Mouse (Mus musculus) CD8-positive naive resting alpha-beta T cell, adult 57 days (primary cell): Measurements from ENCODE around the gene Fam214a. TPM values are rescaled to one million over a fixed set of nuclear protein-coding genes. Genes with fewer than 3 reads are reported as not detected.

Experiments
- total RNA-seq: library from RNA; stranded (reverse); gene quantifications from one replicate; pipeline ENCODE4 v1.2.4, GENCODE M21; 2023

Gene Fam214a
- 64.8 TPM for total RNA-seq

DNA sequence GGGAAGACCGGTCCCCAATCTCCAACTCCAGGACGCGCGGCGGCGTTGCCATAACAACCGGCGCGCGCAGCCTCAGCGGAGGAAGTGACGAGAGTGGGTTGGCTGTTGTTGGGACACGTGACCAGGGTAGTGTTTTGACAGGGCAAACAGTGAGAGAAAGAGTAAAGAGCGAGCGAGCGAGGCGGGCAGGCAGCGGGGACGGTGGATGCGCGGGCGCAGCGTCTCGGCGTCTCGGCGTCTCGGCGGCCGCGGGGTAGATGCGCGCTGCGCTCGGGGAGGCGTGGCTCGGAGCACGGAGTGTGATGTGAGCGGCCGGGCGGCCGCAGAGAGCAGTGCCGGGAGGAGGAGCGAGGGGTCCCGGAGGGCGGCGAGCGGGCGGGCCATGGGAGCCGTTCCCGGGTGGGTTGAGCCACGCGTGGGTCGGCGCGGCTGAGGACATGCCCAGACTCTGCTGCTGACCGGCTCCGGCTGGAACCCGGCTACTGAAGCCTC is at the start of gene Fam214a:
TSS of gene Fam214a (plus strand) at position 129 of the 492 bp plus-strand sequence.

GRCm38 (mm10) chr9:75037451-75038356 is 85.0 kb downstream of the Fam214a start, which contains the start of gene Arpp19:
TSS of gene Arpp19 (plus strand) at chr9:75037614.

GRCm38 (mm10) chr9:75070457-75071028 is 117.9 kb downstream of the Fam214a start, which contains the start of gene Myo5a:
TSS of gene Myo5a (plus strand) at chr9:75071015.

Other genes starting within 250 kb of the Fam214a start
- not detected for gene Onecut1, start 91.0 kb upstream of the Fam214a start, total RNA-seq
- gene Arpp19, start 84.7 kb downstream of the Fam214a start, total RNA-seq = 101 TPM
- gene Myo5a, start 118.1 kb downstream of the Fam214a start, total RNA-seq = 33.7 TPM